Mouse (Mus musculus): Measurements from ENCODE around the gene Cd19. TPM values are rescaled to one million over a fixed set of nuclear protein-coding genes. Genes with fewer than 3 reads are reported as not detected.
"Not testable (repeated sequence)": the region's sequence is repeated elsewhere in the genome, so short reads cannot be mapped to it uniquely, and the experiment has no call there.

Cd19 gene
- polyA plus RNA-seq, 1 experiment, result not detected

- H3K36me3 ChIP-seq (ENCODE audit: control insufficient read depth, insufficient read depth, low read length, poor library complexity, severe bottlenecking), result no peaks in the 10 kb centered on the region; the same call in 1 of the 2 replicates
- H3K9me3 ChIP-seq (replicated peaks; ENCODE audit: control insufficient read depth, insufficient read depth, low read length, poor library complexity, severe bottlenecking), result no peaks in the 10 kb centered on the region
- no peaks in the 10 kb centered on the region for H3K27me3 ChIP-seq (ENCODE audit: control insufficient read depth, insufficient read depth, low read length, poor library complexity, severe bottlenecking)
- H3K27ac ChIP-seq (ENCODE audit: insufficient read depth, low read length), result no peak overlapping the region
- peak; percentile 89 for TF ChIP-seq CTCF (IDR thresholded peaks at IDR 0.05; ENCODE audit: low read depth, low read length)
- TF ChIP-seq POLR2A (IDR thresholded peaks at IDR 0.05; ENCODE audit: insufficient read depth, low read length), result no peak
- H3K4me1 ChIP-seq (ENCODE audit: control insufficient read depth, insufficient read depth, low read length), result no peaks in the 10 kb centered on the region
- no peak overlapping the region for H3K4me3 ChIP-seq (ENCODE audit: low read depth, low read length)
- H3K9ac ChIP-seq (ENCODE audit: low read depth, poor library complexity, severe bottlenecking), result no peak overlapping the region
These were observed 15.1 kb downstream of the Cd19 start for GRCm38 (mm10) chr7:126399548-126399947.

GRCm38 (mm10) chr7:126397822-126398221 lies 16.9 kb downstream of the Cd19 start:
- Histone ChIP-seq H3K9ac (ENCODE audit: low read depth, poor library complexity, severe bottlenecking) (no peak overlapping the region), H3K4me3 (ENCODE audit: low read depth, low read length) (no peak overlapping the region), H3K9me3 (replicated peaks; ENCODE audit: control insufficient read depth, insufficient read depth, low read length, poor library complexity, severe bottlenecking) (no peaks in the 10 kb centered on the region), H3K27me3 (ENCODE audit: control insufficient read depth, insufficient read depth, low read length, poor library complexity, severe bottlenecking) (no peaks in the 10 kb centered on the region), H3K4me1 (ENCODE audit: control insufficient read depth, insufficient read depth, low read length) (no peaks in the 10 kb centered on the region), H3K27ac (ENCODE audit: insufficient read depth, low read length) (no peak overlapping the region), H3K36me3 (ENCODE audit: control insufficient read depth, insufficient read depth, low read length, poor library complexity, severe bottlenecking) (peaks cover 7% of the 10 kb centered on the region)
- TF ChIP-seq POLR2A (IDR thresholded peaks at IDR 0.05; ENCODE audit: insufficient read depth, low read length) (no peak), EP300 (IDR thresholded peaks at IDR 0.05; ENCODE audit: insufficient read depth, low read depth, low read length) (no peak), CTCF (IDR thresholded peaks at IDR 0.05; ENCODE audit: low read depth, low read length) (no peak)

GRCm38 (mm10) chr7:126397221-126397620 lies 17.5 kb downstream of the Cd19 start:
- Histone ChIP-seq H3K36me3 (ENCODE audit: control insufficient read depth, insufficient read depth, low read length, poor library complexity, severe bottlenecking) (peaks cover 7% of the 10 kb centered on the region), H3K27me3 (ENCODE audit: control insufficient read depth, insufficient read depth, low read length, poor library complexity, severe bottlenecking) (no peaks in the 10 kb centered on the region), H3K4me1 (ENCODE audit: control insufficient read depth, insufficient read depth, low read length) (no peaks in the 10 kb centered on the region), H3K4me3 (ENCODE audit: low read depth, low read length) (no peak overlapping the region), H3K9me3 (replicated peaks; ENCODE audit: control insufficient read depth, insufficient read depth, low read length, poor library complexity, severe bottlenecking) (no peaks in the 10 kb centered on the region), H3K9ac (ENCODE audit: low read depth, poor library complexity, severe bottlenecking) (peak overlapping the region; percentile 53; the same call in 1 of the 2 replicates), H3K27ac (ENCODE audit: insufficient read depth, low read length) (no peak overlapping the region)
- TF ChIP-seq CTCF (IDR thresholded peaks at IDR 0.05; ENCODE audit: low read depth, low read length) (no peak), EP300 (IDR thresholded peaks at IDR 0.05; ENCODE audit: insufficient read depth, low read depth, low read length) (no peak), POLR2A (IDR thresholded peaks at IDR 0.05; ENCODE audit: insufficient read depth, low read length) (no peak)

- Histone ChIP-seq H3K9me3 (replicated peaks; ENCODE audit: control insufficient read depth, insufficient read depth, low read length, poor library complexity, severe bottlenecking) (no peaks in the 10 kb centered on the region), H3K27me3 (ENCODE audit: control insufficient read depth, insufficient read depth, low read length, poor library complexity, severe bottlenecking) (no peaks in the 10 kb centered on the region), H3K9ac (ENCODE audit: low read depth, poor library complexity, severe bottlenecking) (peak within 1 kb of the TSS; percentile 96), H3K4me3 (ENCODE audit: low read depth, low read length) (peak within 1 kb of the TSS; percentile 90), H3K36me3 (ENCODE audit: control insufficient read depth, insufficient read depth, low read length, poor library complexity, severe bottlenecking) (peaks cover 8% of the 10 kb centered on the region), H3K4me1 (ENCODE audit: control insufficient read depth, insufficient read depth, low read length) (peaks cover 3% of the 10 kb centered on the region), H3K27ac (ENCODE audit: insufficient read depth, low read length) (0 out of 2 replicates have a peak within 1 kb of the TSS, but pooled peaks have one; percentile 18)
- TF ChIP-seq POLR2A (IDR thresholded peaks at IDR 0.05; ENCODE audit: insufficient read depth, low read length), result peak; percentile 77
- 0 out of 2 replicates have a peak, but pooled peaks have one; percentile 9 for TF ChIP-seq EP300 (IDR thresholded peaks at IDR 0.05; ENCODE audit: insufficient read depth, low read depth, low read length)
- TF ChIP-seq CTCF (IDR thresholded peaks at IDR 0.05; ENCODE audit: low read depth, low read length), result no peak
These were observed 18.2 kb downstream of the Cd19 start, which contains the start of gene Nfatc2ip for GRCm38 (mm10) chr7:126396298-126397119. Gene Nfatc2ip, minus strand, starts transcription at chr7:126396737.

- H3K9ac ChIP-seq (ENCODE audit: low read depth, poor library complexity, severe bottlenecking); H3K4me1 ChIP-seq (ENCODE audit: control insufficient read depth, insufficient read depth, low read length); H3K4me3 ChIP-seq (ENCODE audit: low read depth, low read length); H3K9me3 ChIP-seq (replicated peaks; ENCODE audit: control insufficient read depth, insufficient read depth, low read length, poor library complexity, severe bottlenecking); H3K27me3 ChIP-seq (ENCODE audit: control insufficient read depth, insufficient read depth, low read length, poor library complexity, severe bottlenecking): not testable (repeated sequence)
- TF ChIP-seq EP300 (IDR thresholded peaks at IDR 0.05; ENCODE audit: insufficient read depth, low read depth, low read length), result peak; percentile 87
- Histone ChIP-seq H3K36me3 (ENCODE audit: control insufficient read depth, insufficient read depth, low read length, poor library complexity, severe bottlenecking) (peaks cover 48% of the 10 kb centered on the region), H3K27ac (ENCODE audit: insufficient read depth, low read length) (peak overlapping the region; percentile 85)
These were observed 22.4 kb downstream of the Cd19 start for GRCm38 (mm10) chr7:126392086-126392884.

Data from ES-Bruce4 (cell line).